Comparison of ENCODE assay signal across 19 mouse cellular contexts in genomic region chr5:52533705-52534104, GRCm38 (mm10). TPM values are rescaled to one million over a fixed set of nuclear protein-coding genes. Genes with fewer than 3 reads are reported as not detected.
DNase-seq lines count a peak whose midpoint lies in the region; ATAC-seq and TF ChIP-seq lines count a peak whose summit lies in the region.
"Had no signal": no experiment of that assay in that cellular context is flagged by ENCODE, and none has a peak within 500 bp of the region (broad histone marks: within the 10 kb centered on the region; RNA-seq: fewer than 3 reads in every experiment).

No protein-coding gene starts in this region.

- H3K27ac ChIP-seq in heart, embryonic 10.5 days, result 0 out of 2 replicates have a peak overlapping the region, but pooled peaks have one; percentile 6
- no peak overlapping the region for H3K27ac ChIP-seq in heart, adult 2 months
- no peak overlapping the region for H3K27ac ChIP-seq in kidney, embryonic 16.5 days (ENCODE audit: low read length)
- H3K27ac ChIP-seq in midbrain, embryonic 11.5 days (ENCODE audit: low read depth, low read length), result no peak overlapping the region
- H3K27ac ChIP-seq in midbrain, embryonic 15.5 days, result no peak overlapping the region
- H3K27ac ChIP-seq: embryonic facial prominence, embryonic 12.5 days; hindbrain, postnatal 0 days; liver, embryonic 13.5 days had no signal

- no peak overlapping the region for H3K4me2 ChIP-seq in kidney, embryonic 16.5 days (replicated peaks; ENCODE audit: low read depth, low read length)
- no peak overlapping the region for H3K4me2 ChIP-seq in midbrain, embryonic 11.5 days
- no peak overlapping the region for H3K4me2 ChIP-seq in midbrain, embryonic 15.5 days
- H3K4me2 ChIP-seq: embryonic facial prominence, embryonic 12.5 days; heart, embryonic 12.5 days; liver, embryonic 13.5 days had no signal

- no peaks in the 10 kb centered on the region for H3K9me3 ChIP-seq in heart, embryonic 10.5 days
- H3K9me3 ChIP-seq in kidney, embryonic 16.5 days (ENCODE audit: low read length), result no peaks in the 10 kb centered on the region
- H3K9me3 ChIP-seq in midbrain, embryonic 11.5 days (ENCODE audit: control insufficient read depth, low read length), result no peaks in the 10 kb centered on the region
- no peaks in the 10 kb centered on the region for H3K9me3 ChIP-seq in midbrain, embryonic 15.5 days
- H3K9me3 ChIP-seq: embryonic facial prominence, embryonic 12.5 days; heart, embryonic 12.5 days; liver, embryonic 13.5 days had no signal

- 0 out of 2 replicates have a peak, but pooled peaks cover 3% of the 10 kb centered on the region for H3K27me3 ChIP-seq in heart, embryonic 10.5 days (ENCODE audit: insufficient read depth, poor library complexity, severe bottlenecking)
- H3K27me3 ChIP-seq in heart, adult 2 months (ENCODE audit: control insufficient read depth, insufficient read depth, low read length), result no peaks in the 10 kb centered on the region; the same call in 1 of the 2 replicates
- H3K27me3 ChIP-seq in kidney, embryonic 16.5 days (ENCODE audit: insufficient read depth, low read length), result no peaks in the 10 kb centered on the region
- H3K27me3 ChIP-seq in midbrain, embryonic 11.5 days (ENCODE audit: control insufficient read depth, insufficient read depth, low read length), result no peaks in the 10 kb centered on the region
- no peaks in the 10 kb centered on the region for H3K27me3 ChIP-seq in midbrain, embryonic 15.5 days (replicated peaks)
- H3K27me3 ChIP-seq: embryonic facial prominence, embryonic 12.5 days; heart, embryonic 12.5 days; liver, embryonic 13.5 days had no signal

- no peak for TF ChIP-seq CTCF in heart, adult 2 months (IDR thresholded peaks at IDR 0.05)

- intact Hi-C loops in heart, adult 2 months (cut with DNase I), result no loop called here

- no peak overlapping the region for H3K9ac ChIP-seq in heart, adult 2 months (ENCODE audit: low read depth, low read length)
- no peak overlapping the region for H3K9ac ChIP-seq in kidney, embryonic 16.5 days (replicated peaks; ENCODE audit: low read length)
- H3K9ac ChIP-seq in midbrain, embryonic 11.5 days (ENCODE audit: low read length), result no peak overlapping the region
- H3K9ac ChIP-seq in midbrain, embryonic 15.5 days, result no peak overlapping the region
- H3K9ac ChIP-seq: embryonic facial prominence, embryonic 12.5 days; heart, embryonic 12.5 days; liver, embryonic 13.5 days had no signal

- H3K79me2 ChIP-seq in heart, adult 2 months (replicated peaks; ENCODE audit: control insufficient read depth, insufficient read depth, low read length), result no peaks in the 10 kb centered on the region

- no peak for ATAC-seq in kidney, embryonic 16.5 days (ENCODE audit: low FRiP score, low TSS enrichment)
- no peak for ATAC-seq in midbrain, embryonic 11.5 days (ENCODE audit: low FRiP score)
- no peak for ATAC-seq in midbrain, embryonic 15.5 days (replicated peaks)
- ATAC-seq: hindbrain, postnatal 0 days had no signal

- DNase-seq in heart, embryonic 10.5 days (ENCODE audit: low spot score), result no peak
- no peak for DNase-seq in heart, adult 2 months
- DNase-seq in kidney, adult 9 months, result peak; percentile 52
- peak; percentile 75 for DNase-seq in midbrain, embryonic 11.5 days (ENCODE audit: low spot score, missing footprints)
- no peak for DNase-seq in c-Kit-positive CD71-positive TER-119-positive erythroid progenitor cells, embryonic 14.5 days (ENCODE audit: low spot score)
- DNase-seq: adrenal gland, postnatal 10 days; cerebellum, adult 9-10 months; gastrocnemius, postnatal 14 days; left cerebral cortex, postnatal 4 days; liver, embryonic 13.5 days; lung, postnatal 36 days; right cerebral cortex, adult 18-20 months; thymus, postnatal 4 days had no signal

- H3K4me1 ChIP-seq in heart, embryonic 10.5 days, result peaks cover 32% of the 10 kb centered on the region
- no peaks in the 10 kb centered on the region for H3K4me1 ChIP-seq in heart, adult 2 months (ENCODE audit: control insufficient read depth, insufficient read depth, low read length)
- peaks cover 26% of the 10 kb centered on the region for H3K4me1 ChIP-seq in kidney, embryonic 16.5 days (ENCODE audit: insufficient read depth, low read length)
- no peaks in the 10 kb centered on the region for H3K4me1 ChIP-seq in midbrain, embryonic 11.5 days (ENCODE audit: control insufficient read depth, insufficient read depth, low read length)
- H3K4me1 ChIP-seq in midbrain, embryonic 15.5 days, result peaks cover 6% of the 10 kb centered on the region; the same call in 1 of the 2 replicates
- H3K4me1 ChIP-seq: embryonic facial prominence, embryonic 12.5 days; liver, embryonic 13.5 days had no signal

- no peak for TF ChIP-seq EP300 in heart, adult 2 months (IDR thresholded peaks at IDR 0.05; ENCODE audit: insufficient read depth, low read depth, low read length)

- TF ChIP-seq POLR2A in heart, adult 2 months (IDR thresholded peaks at IDR 0.05; ENCODE audit: insufficient read depth, low read depth, low read length), result no peak

- WGBS in heart, embryonic 10.5 days, result 74% methylated on average over 9 of the region's 9 CpGs
- 64% methylated on average over 9 of the region's 9 CpGs for WGBS in heart, adult 2 months
- 87% methylated on average over 9 of the region's 9 CpGs for WGBS in kidney, embryonic 16.5 days
- WGBS in midbrain, embryonic 11.5 days, result 91% methylated on average over 9 of the region's 9 CpGs
- 85% methylated on average over 9 of the region's 9 CpGs for WGBS in midbrain, embryonic 15.5 days

- no peak overlapping the region for H3K4me3 ChIP-seq in heart, embryonic 10.5 days
- H3K4me3 ChIP-seq in heart, adult 2 months, result no peak overlapping the region
- no peak overlapping the region for H3K4me3 ChIP-seq in kidney, embryonic 16.5 days (ENCODE audit: low read length)
- H3K4me3 ChIP-seq in midbrain, embryonic 11.5 days (ENCODE audit: low read depth, low read length), result no peak overlapping the region
- H3K4me3 ChIP-seq in midbrain, embryonic 15.5 days, result no peak overlapping the region
- H3K4me3 ChIP-seq: embryonic facial prominence, embryonic 12.5 days; heart, embryonic 12.5 days; liver, embryonic 13.5 days had no signal

- H3K36me3 ChIP-seq in heart, embryonic 10.5 days, result 0 out of 2 replicates have a peak, but pooled peaks cover 2% of the 10 kb centered on the region
- no peaks in the 10 kb centered on the region for H3K36me3 ChIP-seq in heart, adult 2 months (ENCODE audit: control insufficient read depth, insufficient read depth, low read length)
- H3K36me3 ChIP-seq in kidney, embryonic 16.5 days (ENCODE audit: insufficient read depth, low read length), result no peaks in the 10 kb centered on the region
- no peaks in the 10 kb centered on the region for H3K36me3 ChIP-seq in midbrain, embryonic 11.5 days (ENCODE audit: control insufficient read depth, insufficient read depth, low read length)
- no peaks in the 10 kb centered on the region for H3K36me3 ChIP-seq in midbrain, embryonic 15.5 days (replicated peaks)
- H3K36me3 ChIP-seq: embryonic facial prominence, embryonic 12.5 days; heart, embryonic 12.5 days; liver, embryonic 13.5 days had no signal

RNA-seq across cellular contexts. Expression of gene Lgi2, which starts 32.6 kb away (rescaled TPM):
- polyA plus RNA-seq in heart, embryonic 10.5 days (2016; fragmentation: Nextera tagmentation; extraction: Ambion mirVana), result 3.6 and 4.2 TPM in 2 replicates
- under 1 TPM; 0.32 to 0.39 TPM for total RNA-seq in heart, adult 2 months (2021)
- 0.79 and 0.88 TPM in 2 replicates for polyA plus RNA-seq in heart, adult 2 months (2012; rRNA removed)
- polyA plus RNA-seq in kidney, embryonic 16.5 days (2015; fragmentation: Nextera tagmentation; extraction: Ambion mirVana), result 2.5 and 2.9 TPM in 2 replicates
- polyA plus RNA-seq in midbrain, embryonic 11.5 days (2014; fragmentation: Nextera tagmentation; extraction: Ambion mirVana), result 0.92 and 1.3 TPM in 2 replicates
- 5.0 and 5.1 TPM in 2 replicates for polyA plus RNA-seq in midbrain, embryonic 15.5 days (2015; fragmentation: Nextera tagmentation; extraction: Ambion mirVana)
- total RNA-seq: hematopoietic stem cell, adult 5-6 weeks had no signal

Comparison
In these comparisons a context has a peak if more than half of its experiments do, and no peak if none do; other contexts are left out.
1. DNase-seq: peak in kidney, adult 9 months (single experiment) and midbrain, embryonic 11.5 days (single experiment); none in heart, embryonic 10.5 days (single experiment), heart, adult 2 months (0 of 2) and c-Kit-positive CD71-positive TER-119-positive erythroid progenitor cells, embryonic 14.5 days (single experiment).